Mouse (Mus musculus): ENCODE results near the gene Gbx1. TPM values are rescaled to one million over a fixed set of nuclear protein-coding genes. Genes with fewer than 3 reads are reported as not detected.
A peak's percentile ranks its signal among the peaks of the same experiment; 100 is the strongest.

Gene Gbx1
- polyA plus RNA-seq, 1 experiment from 2014 or later, result 0.10 TPM

- Histone ChIP-seq H3K9ac (replicated peaks) (no peak overlapping the region), H3K4me3 (no peak overlapping the region), H3K4me1 (peaks cover 19% of the 10 kb centered on the region), H3K36me3 (no peaks in the 10 kb centered on the region), H3K27me3 (peaks cover 83% of the 10 kb centered on the region), H3K27ac (replicated peaks) (no peak overlapping the region), H3K9me3 (no peaks in the 10 kb centered on the region), H3K4me2 (replicated peaks) (no peak overlapping the region)
- 38% methylated on average over 8 of the region's 8 CpGs for WGBS
- no peak for ATAC-seq (ENCODE audit: low FRiP score, low read depth)
Measured at GRCm38 (mm10) chr5:24523806-24524205, 3.2 kb downstream of the Gbx1 start.

- no peak for ATAC-seq (ENCODE audit: low FRiP score, low read depth)
- no peak overlapping the region for H3K4me3 ChIP-seq
- H3K27me3 ChIP-seq, result peaks cover 72% of the 10 kb centered on the region
- peaks cover 5% of the 10 kb centered on the region for H3K4me1 ChIP-seq
- H3K4me2 ChIP-seq (replicated peaks), result no peak overlapping the region
- 68% methylated on average over 8 of the region's 8 CpGs for WGBS
- H3K9ac ChIP-seq (replicated peaks), result no peak overlapping the region
- no peaks in the 10 kb centered on the region for H3K9me3 ChIP-seq
- no peaks in the 10 kb centered on the region for H3K36me3 ChIP-seq
- H3K27ac ChIP-seq (replicated peaks), result no peak overlapping the region
Measured at GRCm38 (mm10) chr5:24521366-24521765, 5.6 kb downstream of the Gbx1 start.

- Histone ChIP-seq H3K4me3 (no peak overlapping the region), H3K27ac (replicated peaks) (no peak overlapping the region), H3K36me3 (no peaks in the 10 kb centered on the region), H3K4me1 (no peaks in the 10 kb centered on the region), H3K4me2 (replicated peaks) (no peak overlapping the region), H3K27me3 (peaks cover 13% of the 10 kb centered on the region), H3K9me3 (no peaks in the 10 kb centered on the region), H3K9ac (replicated peaks) (no peak overlapping the region)
- 54% methylated on average over 8 of the region's 8 CpGs for WGBS
- no peak for ATAC-seq (ENCODE audit: low FRiP score, low read depth)
Measured at GRCm38 (mm10) chr5:24512271-24512670, 14.7 kb downstream of the Gbx1 start.

- no peaks in the 10 kb centered on the region for H3K9me3 ChIP-seq
- H3K4me3 ChIP-seq, result no peak overlapping the region
- H3K9ac ChIP-seq (replicated peaks), result no peak overlapping the region
- no peaks in the 10 kb centered on the region for H3K36me3 ChIP-seq
- no peak for ATAC-seq (ENCODE audit: low FRiP score, low read depth)
- H3K27me3 ChIP-seq, result peaks cover 15% of the 10 kb centered on the region
- H3K4me2 ChIP-seq (replicated peaks), result no peak overlapping the region
- no peak overlapping the region for H3K27ac ChIP-seq (replicated peaks)
- WGBS, result 49% methylated on average over 11 of the region's 11 CpGs
- H3K4me1 ChIP-seq, result no peaks in the 10 kb centered on the region
Measured at GRCm38 (mm10) chr5:24510635-24511034, 16.4 kb downstream of the Gbx1 start.

GRCm38 (mm10) chr5:24508406-24508805 lies 18.6 kb downstream of the Gbx1 start:
- peaks cover 7% of the 10 kb centered on the region; the same call in 1 of the 2 replicates for H3K4me1 ChIP-seq
- peaks cover 35% of the 10 kb centered on the region for H3K27me3 ChIP-seq
- H3K4me3 ChIP-seq, result no peak overlapping the region
- no peak overlapping the region for H3K4me2 ChIP-seq (replicated peaks)
- H3K27ac ChIP-seq (replicated peaks), result no peak overlapping the region
- no peaks in the 10 kb centered on the region for H3K36me3 ChIP-seq
- ATAC-seq (ENCODE audit: low FRiP score, low read depth), result no peak
- no peaks in the 10 kb centered on the region for H3K9me3 ChIP-seq
- no peak overlapping the region for H3K9ac ChIP-seq (replicated peaks)
- 92% methylated on average over 7 of the region's 7 CpGs for WGBS

GRCm38 (mm10) chr5:24505513-24505912 lies 21.5 kb downstream of the Gbx1 start:
- H3K9me3 ChIP-seq, result no peaks in the 10 kb centered on the region
- H3K27me3 ChIP-seq, result peaks cover 38% of the 10 kb centered on the region
- H3K9ac ChIP-seq (replicated peaks), result no peak overlapping the region
- H3K27ac ChIP-seq (replicated peaks), result no peak overlapping the region
- H3K4me3 ChIP-seq, result no peak overlapping the region
- 63% methylated on average over 2 of the region's 2 CpGs for WGBS
- H3K4me1 ChIP-seq, result peaks cover 7% of the 10 kb centered on the region; the same call in 1 of the 2 replicates
- ATAC-seq (ENCODE audit: low FRiP score, low read depth), result no peak
- H3K4me2 ChIP-seq (replicated peaks), result no peak overlapping the region
- H3K36me3 ChIP-seq, result peaks cover 26% of the 10 kb centered on the region

GRCm38 (mm10) chr5:24502786-24503185 lies 24.2 kb downstream of the Gbx1 start:
- H3K27me3 ChIP-seq, result peaks cover 38% of the 10 kb centered on the region
- H3K4me1 ChIP-seq, result peaks cover 19% of the 10 kb centered on the region
- H3K9me3 ChIP-seq, result no peaks in the 10 kb centered on the region
- H3K36me3 ChIP-seq, result peaks cover 54% of the 10 kb centered on the region
- no peak overlapping the region for H3K9ac ChIP-seq (replicated peaks)
- no peak overlapping the region for H3K4me2 ChIP-seq (replicated peaks)
- H3K27ac ChIP-seq (replicated peaks), result no peak overlapping the region
- no peak for ATAC-seq (ENCODE audit: low FRiP score, low read depth)
- WGBS, result 75% methylated on average over 4 of the region's 4 CpGs
- H3K4me3 ChIP-seq, result no peak overlapping the region

- ATAC-seq (ENCODE audit: low FRiP score, low read depth), result no peak
Measured at GRCm38 (mm10) chr5:24500851-24501250, 26.2 kb downstream of the Gbx1 start.

GRCm38 (mm10) chr5:24499113-24499512 lies 27.9 kb downstream of the Gbx1 start:
- Histone ChIP-seq H3K36me3 (peaks cover 86% of the 10 kb centered on the region), H3K27me3 (peaks cover 16% of the 10 kb centered on the region), H3K9me3 (no peaks in the 10 kb centered on the region), H3K9ac (replicated peaks) (no peak overlapping the region), H3K4me1 (peaks cover 41% of the 10 kb centered on the region), H3K27ac (replicated peaks) (0 out of 2 replicates have a peak overlapping the region, but pooled peaks have one; percentile 6), H3K4me3 (no peak overlapping the region), H3K4me2 (replicated peaks) (no peak overlapping the region)
- ATAC-seq (ENCODE audit: low FRiP score, low read depth), result no peak
- WGBS, result 76% methylated on average over 10 of the region's 10 CpGs

More at GRCm38 (mm10) chr5:24500851-24501250, 26.2 kb downstream of the Gbx1 start:
- peaks cover 36% of the 10 kb centered on the region for H3K4me1 ChIP-seq
- H3K4me3 ChIP-seq, result no peak overlapping the region
- peaks cover 70% of the 10 kb centered on the region for H3K36me3 ChIP-seq
- H3K27ac ChIP-seq (replicated peaks), result 0 out of 2 replicates have a peak overlapping the region, but pooled peaks have one; percentile 39
- peaks cover 32% of the 10 kb centered on the region for H3K27me3 ChIP-seq
- no peak overlapping the region for H3K4me2 ChIP-seq (replicated peaks)
- H3K9ac ChIP-seq (replicated peaks), result no peak overlapping the region
- no peaks in the 10 kb centered on the region for H3K9me3 ChIP-seq
- WGBS, result 95% methylated on average over 11 of the region's 11 CpGs

GRCm38 (mm10) chr5:24497526-24497925 lies 29.5 kb downstream of the Gbx1 start:
- 82% methylated on average over 12 of the region's 12 CpGs for WGBS
- peaks cover 41% of the 10 kb centered on the region for H3K4me1 ChIP-seq

GRCm38 (mm10) chr5:24496756-24497155 lies 30.2 kb downstream of the Gbx1 start:
- WGBS, result 44% methylated on average over 6 of the region's 6 CpGs
- ATAC-seq (ENCODE audit: low FRiP score, low read depth), result no peak
- no peaks in the 10 kb centered on the region for H3K9me3 ChIP-seq
- peaks cover 41% of the 10 kb centered on the region for H3K4me1 ChIP-seq
- H3K4me3 ChIP-seq, result no peak overlapping the region
- peaks cover 95% of the 10 kb centered on the region for H3K36me3 ChIP-seq
- 0 out of 2 replicates have a peak overlapping the region, but pooled peaks have one; percentile 39 for H3K27ac ChIP-seq (replicated peaks)
- no peak overlapping the region for H3K4me2 ChIP-seq (replicated peaks)
- 0 out of 2 replicates have a peak, but pooled peaks cover under 1% of the 10 kb centered on the region for H3K27me3 ChIP-seq
- no peak overlapping the region for H3K9ac ChIP-seq (replicated peaks)

More at GRCm38 (mm10) chr5:24497526-24497925, 29.5 kb downstream of the Gbx1 start:
- ATAC-seq (ENCODE audit: low FRiP score, low read depth), result no peak
- Histone ChIP-seq H3K4me3 (no peak overlapping the region), H3K27me3 (0 out of 2 replicates have a peak, but pooled peaks cover 7% of the 10 kb centered on the region), H3K36me3 (peaks cover 95% of the 10 kb centered on the region), H3K9me3 (no peaks in the 10 kb centered on the region), H3K9ac (replicated peaks) (no peak overlapping the region), H3K4me2 (replicated peaks) (no peak overlapping the region), H3K27ac (replicated peaks) (no peak overlapping the region)

- H3K9me3 ChIP-seq, result no peaks in the 10 kb centered on the region
- H3K36me3 ChIP-seq, result peaks cover 92% of the 10 kb centered on the region
- peaks cover 41% of the 10 kb centered on the region for H3K4me1 ChIP-seq
- ATAC-seq (ENCODE audit: low FRiP score, low read depth), result no peak
- H3K27me3 ChIP-seq, result no peaks in the 10 kb centered on the region
- H3K4me3 ChIP-seq, result no peak overlapping the region
- no peak overlapping the region for H3K4me2 ChIP-seq (replicated peaks)
- 79% methylated on average over 15 of the region's 15 CpGs for WGBS
- H3K9ac ChIP-seq (replicated peaks), result no peak overlapping the region
- 0 out of 2 replicates have a peak overlapping the region, but pooled peaks have one; percentile 8 for H3K27ac ChIP-seq (replicated peaks)
Measured at GRCm38 (mm10) chr5:24495019-24495418, 32.0 kb downstream of the Gbx1 start.
